Mouse (Mus musculus): ENCODE data around the gene Fbxo31.

GRCm38 (mm10) chr8:121563701-121564100 lies 14.9 kb downstream of the Fbxo31 start:
- TF ChIP-seq EP300 (IDR thresholded peaks at IDR 0.05; ENCODE audit: insufficient read depth, low read depth, low read length) (no peak), POLR2A (IDR thresholded peaks at IDR 0.05; ENCODE audit: insufficient read depth, low read depth, low read length) (no peak), CTCF (IDR thresholded peaks at IDR 0.05) (no peak)

All from heart, adult 2 months (tissue).